Mouse (Mus musculus) midbrain, postnatal 0 days (tissue): Measurements from ENCODE around the gene Tbc1d1. TPM values are rescaled to one million over a fixed set of nuclear protein-coding genes. Genes with fewer than 3 reads are reported as not detected.

Source experiments
- ATAC-seq: fragments of 200-750 bp; cut with Nextera tagmentation; 2 replicates; pipeline ENCODE4 v1.8.0; 2017; ENCODE audit warnings: moderate number of reproducible peaks, mild to moderate bottlenecking, moderate TSS enrichment, moderate library complexity; ENCODE audit not compliant: low FRiP score
- DNase-seq: peaks from one replicate; pipeline ENCODE4 v3.0.0-alpha.2; 2015; ENCODE audit warnings: low spot score
- H3K27ac ChIP-seq: fragments of 300-500 bp; sonication (generic); 2 replicates; pipeline ENCODE4 v1.5.1; 2014; ENCODE audit warnings: low read depth, mild to moderate bottlenecking, low read length, mixed read lengths
- H3K27me3 ChIP-seq: fragments of 300-500 bp; sonication (generic); 2 replicates; pipeline ENCODE4 v1.6.1; 2014; ENCODE audit warnings: low read length, control low read depth, mixed read lengths; ENCODE audit not compliant: insufficient read depth
- H3K36me3 ChIP-seq: fragments of 300-500 bp; sonication (generic); 2 replicates; pipeline ENCODE4 v1.6.1; 2014; ENCODE audit warnings: low read length, control low read depth, mixed read lengths; ENCODE audit not compliant: insufficient read depth
- H3K4me1 ChIP-seq: fragments of 300-500 bp; sonication (generic); 2 replicates; pipeline ENCODE4 v1.6.1; 2014; ENCODE audit warnings: mild to moderate bottlenecking, control low read depth, antibody characterized with exemption, low read length, mixed read lengths; ENCODE audit not compliant: insufficient read depth
- H3K4me2 ChIP-seq: fragments of 300-500 bp; sonication (generic); 2 replicates; pipeline ENCODE4 v1.6.1; 2014; ENCODE audit warnings: low read depth, mild to moderate bottlenecking, low read length, mixed read lengths; ENCODE audit not compliant: poor library complexity, severe bottlenecking
- H3K4me3 ChIP-seq: fragments of 300-500 bp; sonication (generic); 2 replicates; pipeline ENCODE4 v1.5.1; 2014; ENCODE audit warnings: low read depth, mild to moderate bottlenecking, low read length, moderate library complexity
- H3K9ac ChIP-seq: fragments of 300-500 bp; sonication (generic); replicated peaks from 2 replicates; pipeline ENCODE4 v1.6.1; 2014; ENCODE audit warnings: mild to moderate bottlenecking, low read length, moderate library complexity, mixed read lengths; ENCODE audit not compliant: poor library complexity, severe bottlenecking
- H3K9me3 ChIP-seq: fragments of 300-500 bp; sonication (generic); 2 replicates; pipeline ENCODE4 v1.6.1; 2016; ENCODE audit warnings: low read length, control low read depth
- CTCF ChIP-seq: IDR thresholded peaks from 2 replicates; pipeline ENCODE4 v1.5.1; 2016; ENCODE audit warnings: antibody characterized with exemption, mild to moderate bottlenecking
- WGBS: fragments of 180-500 bp; shearing (Covaris S2); extraction: QIAGEN DNeasy Blood & Tissue Kit; methylation state at CpG from one replicate; pipeline ENCODE4 v1.1.7; 2014; 5-methylcytosine and 5-hydroxymethylcytosine counted together
- polyA plus RNA-seq: library from polyadenylated mRNA; unstranded; fragments of >200 nt; fragmentation: Nextera tagmentation; extraction: Ambion mirVana; gene quantifications from 2 replicates; pipeline ENCODE4 v1.2.1, GENCODE M21; 2015
- total RNA-seq: library from RNA; depleted of rRNA; stranded (reverse); fragments of >200 nt; gene quantifications from 2 replicates; pipeline ENCODE4 v1.2.3, GENCODE M21; 2014

The Tbc1d1 gene
- total and polyA plus RNA-seq, 2 experiments from 2014 or later = 5.6 to 11.3 TPM

GRCm38 (mm10) chr5:64382451-64383057 lies 226.4 kb downstream of the Tbc1d1 start:
- peaks cover 3% of the 10 kb centered on the region; the same call in 1 of the 2 replicates for H3K4me1 ChIP-seq
- DNase-seq (peak; percentile 87), ATAC-seq (peak; percentile 76)
- H3K9me3 ChIP-seq = no peaks in the 10 kb centered on the region
- peak; percentile 99 for TF ChIP-seq CTCF
- H3K9ac ChIP-seq = no peak overlapping the region
- no peak overlapping the region for H3K27ac ChIP-seq
- no peak overlapping the region for H3K4me2 ChIP-seq
- H3K36me3 ChIP-seq = no peaks in the 10 kb centered on the region
- WGBS = 21% methylated on average over 8 of the region's 8 CpGs
- no peak overlapping the region for H3K4me3 ChIP-seq
- H3K27me3 ChIP-seq = no peaks in the 10 kb centered on the region

- Histone ChIP-seq H3K9me3 (no peaks in the 10 kb centered on the region), H3K4me2 (no peak overlapping the region), H3K27ac (no peak overlapping the region), H3K27me3 (no peaks in the 10 kb centered on the region), H3K4me3 (no peak overlapping the region), H3K9ac (no peak overlapping the region), H3K4me1 (peaks cover 3% of the 10 kb centered on the region; the same call in 1 of the 2 replicates), H3K36me3 (no peaks in the 10 kb centered on the region)
- 80% methylated on average over 4 of the region's 4 CpGs for WGBS
- no peak for ATAC-seq
- TF ChIP-seq CTCF = no peak
- no peak for DNase-seq
Measured at GRCm38 (mm10) chr5:64383215-64383614, 227.1 kb downstream of the Tbc1d1 start.

- no peak for DNase-seq
- no peak overlapping the region for H3K4me3 ChIP-seq
- peaks cover 8% of the 10 kb centered on the region; the same call in 1 of the 2 replicates for H3K4me1 ChIP-seq
- H3K9me3 ChIP-seq = no peaks in the 10 kb centered on the region
- no peak overlapping the region for H3K4me2 ChIP-seq
- 72% methylated on average over 6 of the region's 6 CpGs for WGBS
- no peaks in the 10 kb centered on the region for H3K27me3 ChIP-seq
- H3K9ac ChIP-seq = no peak overlapping the region
- H3K27ac ChIP-seq = no peak overlapping the region
- TF ChIP-seq CTCF = no peak
- ATAC-seq = no peak
- no peaks in the 10 kb centered on the region for H3K36me3 ChIP-seq
Measured at GRCm38 (mm10) chr5:64384546-64384945, 228.4 kb downstream of the Tbc1d1 start.

DNA sequence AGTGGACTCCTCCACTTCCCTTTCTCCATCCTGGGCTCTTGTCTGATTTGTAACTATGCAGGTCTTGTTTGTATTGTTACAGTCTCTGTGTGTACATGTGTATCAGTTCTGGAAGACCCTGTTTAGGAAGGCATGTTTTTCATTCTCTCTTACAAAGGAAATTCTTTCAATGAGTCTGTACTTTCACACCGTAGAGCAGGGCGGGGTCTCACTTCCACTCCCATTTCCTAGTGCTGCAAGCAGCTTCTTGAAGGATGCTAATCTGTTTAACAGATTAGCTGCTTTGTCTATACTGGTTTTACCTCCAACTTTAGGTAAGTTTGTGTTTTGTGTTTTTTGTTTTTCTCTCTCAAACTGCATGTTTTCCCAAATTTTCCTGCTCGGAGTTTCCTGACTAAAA lies 230.9 kb downstream of the Tbc1d1 start:
- Histone ChIP-seq H3K9ac (no peak overlapping the region), H3K9me3 (no peaks in the 10 kb centered on the region), H3K4me1 (0 out of 2 replicates have a peak, but pooled peaks cover 6% of the 10 kb centered on the region), H3K4me3 (no peak overlapping the region), H3K27ac (no peak overlapping the region), H3K4me2 (no peak overlapping the region), H3K27me3 (no peaks in the 10 kb centered on the region), H3K36me3 (no peaks in the 10 kb centered on the region)
- WGBS = 82% methylated on average over 3 of the region's 3 CpGs
- no peak for TF ChIP-seq CTCF
- DNase-seq (no peak), ATAC-seq (no peak)

DNA sequence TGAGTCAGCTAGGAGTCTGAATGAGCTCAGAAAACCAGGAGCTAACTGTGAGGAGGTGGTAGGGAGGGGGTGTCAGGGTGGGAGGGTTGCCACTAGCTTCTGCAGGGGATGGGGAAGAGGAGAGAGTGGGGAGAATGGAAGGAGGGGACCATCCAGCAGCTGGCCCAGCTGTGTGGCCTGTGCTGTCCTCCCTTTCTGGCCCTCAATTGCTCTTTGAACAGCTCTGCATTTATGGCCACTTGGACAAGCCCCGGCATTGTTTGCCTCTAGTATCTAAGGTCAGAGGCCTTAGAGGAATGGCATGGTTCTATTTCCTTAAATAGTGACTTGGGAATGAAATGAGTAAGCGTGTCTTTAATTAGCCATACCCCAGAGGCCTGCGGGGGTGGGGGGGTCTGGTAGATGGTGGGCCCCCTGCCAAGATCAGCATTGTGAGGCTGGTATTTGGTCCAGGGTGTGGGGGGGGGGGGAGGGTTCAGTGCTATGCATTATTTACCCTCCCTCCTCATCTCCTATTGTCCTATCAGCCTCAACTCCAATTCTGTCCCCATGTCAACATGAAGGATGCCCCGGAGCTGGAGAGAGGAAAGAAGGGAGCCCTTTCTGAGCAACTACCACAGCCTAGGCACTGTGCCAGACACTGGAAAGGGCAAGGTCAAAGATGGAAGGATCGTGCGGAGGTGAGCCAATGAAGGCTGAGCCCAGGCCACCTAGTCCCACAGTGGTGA lies 233.3 kb downstream of the Tbc1d1 start:
- 38% methylated on average over 6 of the region's 6 CpGs for WGBS
- Histone ChIP-seq H3K9me3 (no peaks in the 10 kb centered on the region), H3K27ac (no peak overlapping the region), H3K4me1 (0 out of 2 replicates have a peak, but pooled peaks cover 6% of the 10 kb centered on the region), H3K4me3 (no peak overlapping the region), H3K36me3 (no peaks in the 10 kb centered on the region), H3K4me2 (no peak overlapping the region), H3K9ac (no peak overlapping the region), H3K27me3 (no peaks in the 10 kb centered on the region)
- no peak for ATAC-seq
- DNase-seq = no peak
- no peak for TF ChIP-seq CTCF

DNA sequence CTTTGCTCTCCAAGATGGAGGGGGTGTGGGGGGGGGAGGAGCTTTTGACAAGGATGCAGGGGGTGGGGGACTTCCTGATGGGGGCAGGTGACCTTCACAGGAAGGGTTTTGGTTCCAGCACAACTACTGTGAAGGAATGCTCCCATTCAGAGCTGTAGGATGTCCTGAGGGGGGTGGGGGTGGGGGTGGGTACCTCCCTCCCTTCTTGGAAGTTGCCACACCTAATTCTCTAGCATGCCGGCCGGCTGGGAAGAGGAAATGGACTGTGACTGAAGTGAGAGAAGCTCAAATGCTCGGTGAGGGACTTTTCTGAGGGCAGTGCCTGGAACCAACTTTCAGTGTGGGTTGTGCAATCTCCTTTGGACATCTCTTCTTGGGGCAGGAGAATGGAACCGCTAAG lies 235.2 kb downstream of the Tbc1d1 start:
- H3K4me2 ChIP-seq = no peak overlapping the region
- WGBS = 62% methylated on average over 4 of the region's 4 CpGs

More for the DNA sequence above, 235.2 kb downstream of the Tbc1d1 start:
- Histone ChIP-seq H3K4me3 (no peak overlapping the region), H3K27ac (no peak overlapping the region), H3K4me1 (0 out of 2 replicates have a peak, but pooled peaks cover 6% of the 10 kb centered on the region), H3K27me3 (no peaks in the 10 kb centered on the region), H3K9me3 (no peaks in the 10 kb centered on the region), H3K36me3 (no peaks in the 10 kb centered on the region), H3K9ac (no peak overlapping the region)
- ATAC-seq = no peak
- no peak for DNase-seq
- no peak for TF ChIP-seq CTCF
